Mouse (Mus musculus): ENCODE data around the gene Capn3. TPM values are rescaled to one million over a fixed set of nuclear protein-coding genes. Genes with fewer than 3 reads are reported as not detected.

Capn3 gene
- polyA plus RNA-seq, 2 experiments, result 2.5 to 3.3 TPM

DNA sequence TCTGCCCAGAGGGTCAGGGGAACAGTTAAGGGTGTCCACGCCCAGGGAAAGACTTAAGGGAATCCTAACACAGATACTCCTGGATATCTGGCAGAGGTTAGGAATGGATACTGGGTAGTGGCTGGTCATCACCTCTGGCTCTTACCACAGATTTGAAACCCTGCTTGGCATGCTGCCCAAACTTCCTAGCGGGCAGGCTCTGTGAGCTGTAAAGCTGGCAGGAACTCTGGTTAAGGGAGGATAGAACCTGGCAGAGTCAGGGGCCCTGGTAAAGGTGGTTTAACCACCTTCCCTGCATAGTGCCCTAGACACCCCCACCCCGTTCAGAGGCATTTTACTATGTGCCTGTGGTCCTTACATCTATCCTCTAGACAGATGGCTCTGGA lies 46.8 kb downstream of the Capn3 start:
- no peak for ATAC-seq (ENCODE audit: insufficient read depth)
- DNase-seq (ENCODE audit: low read depth in 3 of 3, low spot score in 3 of 3), result no peak
- no peak overlapping the region for H3K4me2 ChIP-seq (ENCODE audit: low read depth)
- 40% methylated on average over 3 of the region's 3 CpGs for WGBS (ENCODE audit: insufficient replicate concordance)
- no peak overlapping the region for H3K4me3 ChIP-seq (ENCODE audit: insufficient read depth in 1 of 2, low read depth in 2 of 2, low read length in 2 of 2)
- TF ChIP-seq EP300 (IDR thresholded peaks at IDR 0.05; ENCODE audit: low read depth), result no peak
- no peak for TF ChIP-seq CTCF (IDR thresholded peaks at IDR 0.05; ENCODE audit: low read depth)
- peaks cover 0 to 13% of the 10 kb centered on the region in 2 experiments; a peak in 2 of 4 replicates for H3K4me1 ChIP-seq (replicated peaks; ENCODE audit: control insufficient read depth in 2 of 2, insufficient read depth in 2 of 2, low read length in 1 of 2)
- no peak overlapping the region for H3K27ac ChIP-seq
- H3K9ac ChIP-seq (replicated peaks), result no peak overlapping the region
- no peaks in the 10 kb centered on the region for H3K9me3 ChIP-seq (ENCODE audit: control insufficient read depth, low read length)
- H3K36me3 ChIP-seq (replicated peaks; ENCODE audit: control insufficient read depth, insufficient read depth, low read depth), result peaks cover 6% of the 10 kb centered on the region
- H3K27me3 ChIP-seq (ENCODE audit: control insufficient read depth, insufficient read depth, low read length), result no peaks in the 10 kb centered on the region

GRCm38 (mm10) chr2:120503094-120503493 lies 47.3 kb downstream of the Capn3 start:
- Histone ChIP-seq H3K27ac (no peak overlapping the region), H3K4me2 (ENCODE audit: low read depth) (no peak overlapping the region), H3K4me3 (ENCODE audit: insufficient read depth in 1 of 2, low read depth in 2 of 2, low read length in 2 of 2) (no peak overlapping the region), H3K27me3 (ENCODE audit: control insufficient read depth, insufficient read depth, low read length) (no peaks in the 10 kb centered on the region), H3K4me1 (replicated peaks; ENCODE audit: control insufficient read depth in 2 of 2, insufficient read depth in 2 of 2, low read length in 1 of 2) (peaks cover 0 to 13% of the 10 kb centered on the region in 2 experiments; a peak in 2 of 4 replicates), H3K36me3 (replicated peaks; ENCODE audit: control insufficient read depth, insufficient read depth, low read depth) (peaks cover 6% of the 10 kb centered on the region), H3K9ac (replicated peaks) (no peak overlapping the region), H3K9me3 (ENCODE audit: control insufficient read depth, low read length) (no peaks in the 10 kb centered on the region)
- TF ChIP-seq CTCF (IDR thresholded peaks at IDR 0.05; ENCODE audit: low read depth) (no peak), EP300 (IDR thresholded peaks at IDR 0.05; ENCODE audit: low read depth) (no peak)
- WGBS (ENCODE audit: insufficient replicate concordance), result 80% methylated on average over 6 of the region's 6 CpGs
- no peak for DNase-seq (ENCODE audit: low read depth in 3 of 3, low spot score in 3 of 3)
- ATAC-seq (ENCODE audit: insufficient read depth), result no peak

DNA sequence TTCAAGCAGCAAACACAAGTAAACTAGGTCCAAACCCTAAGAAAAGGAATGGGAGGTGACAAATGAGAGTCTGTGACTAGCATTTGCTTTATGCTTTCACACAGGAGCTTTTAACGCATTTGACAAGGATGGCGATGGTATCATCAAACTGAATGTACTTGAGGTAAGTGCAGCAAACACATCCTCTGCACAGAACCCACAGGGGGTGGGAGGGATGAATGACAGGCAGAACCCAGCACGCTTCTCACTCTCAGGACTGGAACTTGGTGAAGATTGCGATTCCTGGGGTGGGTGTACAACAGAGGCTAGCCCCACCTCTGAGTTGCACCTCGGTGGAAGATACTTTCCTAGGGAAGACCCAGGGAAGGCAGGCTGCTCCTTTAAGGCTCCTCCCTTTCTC lies 48.2 kb downstream of the Capn3 start:
- Histone ChIP-seq H3K9me3 (ENCODE audit: control insufficient read depth, low read length) (no peaks in the 10 kb centered on the region), H3K4me2 (ENCODE audit: low read depth) (no peak overlapping the region), H3K9ac (replicated peaks) (no peak overlapping the region), H3K27me3 (ENCODE audit: control insufficient read depth, insufficient read depth, low read length) (no peaks in the 10 kb centered on the region), H3K4me1 (replicated peaks; ENCODE audit: control insufficient read depth in 2 of 2, insufficient read depth in 2 of 2, low read length in 1 of 2) (peaks cover 0 to 13% of the 10 kb centered on the region in 2 experiments; a peak in 2 of 4 replicates), H3K36me3 (replicated peaks; ENCODE audit: control insufficient read depth, insufficient read depth, low read depth) (peaks cover 6% of the 10 kb centered on the region), H3K4me3 (ENCODE audit: insufficient read depth in 1 of 2, low read depth in 2 of 2, low read length in 2 of 2) (no peak overlapping the region), H3K27ac (no peak overlapping the region)
- 65% methylated on average over 5 of the region's 5 CpGs for WGBS (ENCODE audit: insufficient replicate concordance)
- TF ChIP-seq CTCF (IDR thresholded peaks at IDR 0.05; ENCODE audit: low read depth) (no peak), EP300 (IDR thresholded peaks at IDR 0.05; ENCODE audit: low read depth) (no peak)
- DNase-seq (ENCODE audit: low read depth in 3 of 3, low spot score in 3 of 3), result no peak
- no peak for ATAC-seq (ENCODE audit: insufficient read depth)

- Histone ChIP-seq H3K9ac (replicated peaks) (no peak overlapping the region), H3K4me2 (ENCODE audit: low read depth) (no peak overlapping the region), H3K9me3 (ENCODE audit: control insufficient read depth, low read length) (no peaks in the 10 kb centered on the region), H3K27ac (no peak overlapping the region), H3K4me3 (ENCODE audit: insufficient read depth in 1 of 2, low read depth in 2 of 2, low read length in 2 of 2) (no peak overlapping the region), H3K4me1 (replicated peaks; ENCODE audit: control insufficient read depth in 2 of 2, insufficient read depth in 2 of 2, low read length in 1 of 2) (no peaks in the 10 kb centered on the region), H3K27me3 (ENCODE audit: control insufficient read depth, insufficient read depth, low read length) (no peaks in the 10 kb centered on the region), H3K36me3 (replicated peaks; ENCODE audit: control insufficient read depth, insufficient read depth, low read depth) (peaks cover 32% of the 10 kb centered on the region)
- WGBS (ENCODE audit: insufficient replicate concordance), result 75% methylated on average over 4 of the region's 4 CpGs
- DNase-seq (ENCODE audit: low read depth in 3 of 3, low spot score in 3 of 3) (no peak), ATAC-seq (ENCODE audit: insufficient read depth) (no peak)
- TF ChIP-seq CTCF (IDR thresholded peaks at IDR 0.05; ENCODE audit: low read depth) (no peak), EP300 (IDR thresholded peaks at IDR 0.05; ENCODE audit: low read depth) (no peak)
These were observed 58.4 kb downstream of the Capn3 start for GRCm38 (mm10) chr2:120514181-120514580.

GRCm38 (mm10) chr2:120518547-120519210 lies 62.9 kb downstream of the Capn3 start:
- Histone ChIP-seq H3K9me3 (ENCODE audit: control insufficient read depth, low read length) (no peaks in the 10 kb centered on the region), H3K36me3 (replicated peaks; ENCODE audit: control insufficient read depth, insufficient read depth, low read depth) (peaks cover 38% of the 10 kb centered on the region)

More at GRCm38 (mm10) chr2:120518547-120519210, 62.9 kb downstream of the Capn3 start:
- H3K4me2 ChIP-seq (ENCODE audit: low read depth), result no peak overlapping the region
- DNase-seq (ENCODE audit: low read depth in 3 of 3, low spot score in 3 of 3), result no peak
- no peak for ATAC-seq (ENCODE audit: insufficient read depth)
- H3K27ac ChIP-seq, result no peak overlapping the region
- TF ChIP-seq EP300 (IDR thresholded peaks at IDR 0.05; ENCODE audit: low read depth), result no peak
- TF ChIP-seq CTCF (IDR thresholded peaks at IDR 0.05; ENCODE audit: low read depth), result no peak
- no peak overlapping the region for H3K9ac ChIP-seq (replicated peaks)
- H3K27me3 ChIP-seq (ENCODE audit: control insufficient read depth, insufficient read depth, low read length), result no peaks in the 10 kb centered on the region
- 77% methylated on average over 5 of the region's 5 CpGs for WGBS (ENCODE audit: insufficient replicate concordance)
- no peaks in the 10 kb centered on the region for H3K4me1 ChIP-seq (replicated peaks; ENCODE audit: control insufficient read depth in 2 of 2, insufficient read depth in 2 of 2, low read length in 1 of 2)
- H3K4me3 ChIP-seq (ENCODE audit: insufficient read depth in 1 of 2, low read depth in 2 of 2, low read length in 2 of 2), result no peak overlapping the region

Measured in liver, embryonic 14.5 days (tissue).